Mouse (Mus musculus) erythroblast, adult 5-6 weeks (primary cell): ENCODE results near the gene Slitrk4. TPM values are rescaled to one million over a fixed set of nuclear protein-coding genes. Genes with fewer than 3 reads are reported as not detected.

Experiments used
- ATAC-seq: replicated peaks from 2 replicates; pipeline ENCODE4 v1.8.0; 2016; ENCODE audit warnings: moderate number of reproducible peaks, mild to moderate bottlenecking, moderate TSS enrichment, inconsistent platforms; ENCODE audit not compliant: poor library complexity, low FRiP score, severe bottlenecking
- total RNA-seq, 2 experiments: library from RNA; stranded (forward) in 1 of 2; stranded (reverse) in 1 of 2; fragments of 150-400 nt in 1 of 2; fragments of 200-764, 138-1000 nt in 1 of 2; gene quantifications; 2 replicates each; pipeline versions ENCODE4 v1.2.3 to v1.2.4; 2015 to 2017; ENCODE audit warnings: low replicate concordance in 2 of 2

The Slitrk4 gene
- total RNA-seq (2015; ENCODE audit: low replicate concordance) (not detected in 2 replicates), total RNA-seq (2017; ENCODE audit: low replicate concordance) (not detected in 2 replicates)

GRCm38 (mm10) chrX:64276290-64277125 lies at the start of gene Slitrk4:
Gene Slitrk4, minus strand, starts transcription at chrX:64276996.
- ATAC-seq, result no peak

- no peak for ATAC-seq
Measured at GRCm38 (mm10) chrX:64319501-64319900, 42.7 kb upstream of the Slitrk4 start.

DNA sequence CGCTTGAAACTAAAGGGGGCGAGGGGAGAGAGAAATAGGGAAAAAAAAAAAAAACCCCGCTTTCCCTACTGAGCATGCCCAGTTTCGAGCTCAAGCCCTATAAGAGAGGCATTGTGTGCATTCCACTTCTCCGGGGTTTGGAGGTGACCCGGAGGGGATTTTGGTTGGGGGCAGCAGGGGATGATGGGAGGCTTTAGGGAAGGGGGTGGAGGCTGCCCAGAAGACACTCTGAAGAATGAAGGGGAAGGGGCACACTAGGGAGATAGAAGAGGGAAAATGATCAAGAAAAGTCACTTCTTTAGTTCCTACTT lies 1.1 kb upstream of the Slitrk4 start:
- ATAC-seq, result no peak

- no peak for ATAC-seq
Measured at GRCm38 (mm10) chrX:64277126-64277990, 562 bp upstream of the Slitrk4 start.

- ATAC-seq, result no peak
Measured at GRCm38 (mm10) chrX:64275501-64276289, 1.1 kb downstream of the Slitrk4 start.

GRCm38 (mm10) chrX:64263481-64263880 lies 13.3 kb downstream of the Slitrk4 start:
- ATAC-seq, result no peak

Other genes starting within 250 kb of the Slitrk4 start
- gene Gm6760, start 124.8 kb downstream of the Slitrk4 start, total RNA-seq (2015; ENCODE audit: low replicate concordance), result not detected in 2 replicates
- not detected in 2 replicates for gene Gm6760, start 124.8 kb downstream of the Slitrk4 start, total RNA-seq (2017; ENCODE audit: low replicate concordance)
- gene 3830417A13Rik, start 103.4 kb downstream of the Slitrk4 start, total RNA-seq (2015; ENCODE audit: low replicate concordance), result not detected in 2 replicates
- gene 3830417A13Rik, start 103.4 kb downstream of the Slitrk4 start, total RNA-seq (2017; ENCODE audit: low replicate concordance), result not detected in 2 replicates